Mouse (Mus musculus) ES-E14 (cell line): ENCODE results near the gene Rab7b.

Experiments
- CHD2 ChIP-seq: IDR thresholded peaks from 2 replicates; pipeline ENCODE4 v1.6.1; 2014; ENCODE audit warnings: mild to moderate bottlenecking, low read depth, low read length, inconsistent platforms
- HCFC1 ChIP-seq: IDR thresholded peaks from 2 replicates; pipeline ENCODE4 v1.6.1; 2012; ENCODE audit warnings: low read length, inconsistent platforms, borderline replicate concordance; ENCODE audit not compliant: insufficient read depth
- MAFK ChIP-seq: IDR thresholded peaks from 2 replicates; pipeline ENCODE4 v1.6.1; 2014; ENCODE audit warnings: mild to moderate bottlenecking, low read depth, low read length, inconsistent platforms; ENCODE audit not compliant: insufficient read depth
- ZC3H11A ChIP-seq: IDR thresholded peaks from 2 replicates; pipeline ENCODE4 v1.6.1; 2012; ENCODE audit warnings: low read depth, mild to moderate bottlenecking, inconsistent platforms, low read length, borderline replicate concordance
- ZNF384 ChIP-seq: IDR thresholded peaks from 2 replicates; pipeline ENCODE4 v1.6.1; 2012; ENCODE audit warnings: low read depth, low read length, inconsistent platforms

- TF ChIP-seq MAFK, result no peak
- no peak for TF ChIP-seq ZNF384
- TF ChIP-seq HCFC1, result no peak
- no peak for TF ChIP-seq CHD2
- no peak for TF ChIP-seq ZC3H11A
Measured at GRCm38 (mm10) chr1:131737269-131737668, 48.8 kb downstream of the Rab7b start.
